Mouse (Mus musculus) liver, embryonic 16.5 days (tissue): ENCODE results near the gene Meaf6. TPM values are rescaled to one million over a fixed set of nuclear protein-coding genes. Genes with fewer than 3 reads are reported as not detected.
A peak's percentile ranks its signal among the peaks of the same experiment; 100 is the strongest.

Experiments
- ATAC-seq: fragments of 200-750 bp; cut with Nextera tagmentation; 2 replicates; pipeline ENCODE4 v1.8.0; 2017; ENCODE audit warnings: low read depth, mild to moderate bottlenecking, moderate number of reproducible peaks, moderate library complexity
- H3K27ac ChIP-seq: fragments of 300-500 bp; sonication (generic); 2 replicates; pipeline ENCODE4 v1.5.1; 2014; ENCODE audit warnings: mild to moderate bottlenecking, low read length
- H3K27me3 ChIP-seq: fragments of 300-500 bp; sonication (generic); 2 replicates; pipeline ENCODE4 v1.6.1; 2014; ENCODE audit warnings: low read depth, low read length, mixed read lengths; ENCODE audit not compliant: control insufficient read depth, insufficient read depth
- H3K36me3 ChIP-seq: fragments of 300-500 bp; sonication (generic); 2 replicates; pipeline ENCODE4 v1.6.1; 2014; ENCODE audit warnings: mild to moderate bottlenecking; ENCODE audit not compliant: control insufficient read depth, insufficient read depth
- H3K4me1 ChIP-seq: fragments of 300-500 bp; sonication (generic); 2 replicates; pipeline ENCODE4 v1.6.1; 2014; ENCODE audit warnings: low read depth, low read length, mixed read lengths; ENCODE audit not compliant: control insufficient read depth
- H3K4me2 ChIP-seq: fragments of 300-500 bp; sonication (generic); 2 replicates; pipeline ENCODE4 v1.6.1; 2014; ENCODE audit warnings: low read depth, low read length, mixed read lengths
- H3K4me3 ChIP-seq: fragments of 300-500 bp; sonication (generic); 2 replicates; pipeline ENCODE4 v1.5.1; 2014; ENCODE audit warnings: low read depth, mild to moderate bottlenecking, low read length
- H3K9ac ChIP-seq: fragments of 300-500 bp; sonication (generic); 2 replicates; pipeline ENCODE4 v1.6.1; 2014; ENCODE audit warnings: low read depth, low read length
- H3K9me3 ChIP-seq: fragments of 300-500 bp; sonication (generic); replicated peaks from 2 replicates; pipeline ENCODE4 v1.6.1; 2016; ENCODE audit warnings: low read length; ENCODE audit not compliant: control insufficient read depth
- WGBS: fragments of 180-500 bp; shearing (Covaris S2); extraction: QIAGEN DNeasy Blood & Tissue Kit; methylation state at CpG from one replicate; pipeline ENCODE4 v1.1.7; 2014; ENCODE audit not compliant: insufficient replicate concordance; 5-methylcytosine and 5-hydroxymethylcytosine counted together
- polyA plus RNA-seq: library from polyadenylated mRNA; unstranded; fragments of >200 nt; fragmentation: Nextera tagmentation; extraction: Ambion mirVana; gene quantifications from 2 replicates; pipeline ENCODE4 v1.2.1, GENCODE M21; 2015

The Meaf6 gene
- polyA plus RNA-seq, 1 experiment from 2014 or later: 15.9 TPM

DNA sequence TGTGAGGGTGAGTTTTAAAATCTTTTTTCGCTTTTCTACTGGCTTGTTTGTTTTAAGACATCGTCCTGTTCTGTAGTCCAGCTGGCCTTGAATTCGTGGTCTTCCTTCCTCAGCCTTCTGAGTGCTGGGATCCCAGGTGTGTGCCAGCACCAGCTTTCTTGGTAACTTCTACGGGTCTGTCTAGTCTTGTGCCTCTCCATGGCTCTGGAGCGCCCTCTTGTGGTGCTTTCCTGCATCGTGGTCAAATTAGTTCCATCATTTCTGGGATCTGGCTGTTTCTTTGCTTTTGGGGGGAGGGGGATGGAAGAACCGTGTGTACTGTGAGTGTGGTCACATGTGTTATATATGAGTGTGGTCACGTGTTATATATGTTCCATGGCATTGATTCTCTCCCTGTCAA, 14.5 kb downstream of the Meaf6 start:
- ATAC-seq: peak; percentile 55; the same call in 1 of the 2 replicates
- Histone ChIP-seq H3K36me3 (peaks cover 4% of the 10 kb centered on the region), H3K4me3 (no peak overlapping the region), H3K4me2 (no peak overlapping the region), H3K9me3 (no peaks in the 10 kb centered on the region), H3K27ac (no peak overlapping the region), H3K27me3 (no peaks in the 10 kb centered on the region), H3K4me1 (no peaks in the 10 kb centered on the region), H3K9ac (no peak overlapping the region)
- WGBS: 8% methylated on average over 8 of the region's 8 CpGs

DNA sequence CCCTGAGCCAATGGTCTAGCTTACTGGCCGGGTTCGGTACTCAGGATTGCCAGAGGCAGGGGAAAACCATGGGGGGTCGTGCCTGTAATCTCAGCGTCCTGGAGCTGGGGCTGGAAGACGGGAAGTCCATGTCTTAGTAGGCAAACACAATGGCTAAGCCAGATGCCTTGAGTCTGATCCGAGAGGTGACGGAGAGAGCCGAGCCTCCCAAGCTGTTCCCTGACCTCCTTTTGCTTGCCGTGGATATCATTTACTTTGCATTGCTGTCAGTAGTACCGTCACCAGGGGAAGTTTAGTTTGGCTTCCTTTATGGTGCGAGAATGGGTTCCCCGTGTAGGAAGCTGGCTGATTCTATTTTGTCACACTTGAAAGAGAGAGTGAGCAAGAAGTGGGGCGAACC, 16.4 kb downstream of the Meaf6 start:
- ATAC-seq: no peak
- Histone ChIP-seq H3K4me1 (no peaks in the 10 kb centered on the region), H3K9me3 (no peaks in the 10 kb centered on the region), H3K9ac (no peak overlapping the region), H3K36me3 (peaks cover 4% of the 10 kb centered on the region), H3K27me3 (no peaks in the 10 kb centered on the region), H3K4me2 (no peak overlapping the region), H3K4me3 (no peak overlapping the region), H3K27ac (no peak overlapping the region)
- 81% methylated on average over 13 of the region's 13 CpGs for WGBS

DNA sequence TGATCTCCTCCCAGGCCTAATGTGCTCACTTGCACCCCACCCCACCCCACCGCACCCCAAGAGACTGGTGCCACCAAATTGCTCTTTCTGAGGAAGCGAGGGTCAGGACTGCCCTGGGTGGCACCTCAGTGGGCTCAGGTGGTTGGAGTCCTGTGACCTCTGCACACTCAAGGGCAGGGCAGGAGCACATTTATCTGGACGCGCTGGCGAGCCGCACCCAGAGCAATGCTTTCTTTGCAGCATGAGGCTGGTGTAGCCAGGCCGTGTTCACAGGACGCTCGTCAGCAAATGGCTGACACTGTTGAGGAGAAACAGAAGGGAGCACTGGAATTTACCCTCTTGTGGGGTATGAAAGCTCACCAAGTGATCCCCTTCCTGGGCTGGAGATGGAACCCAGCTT, 20.4 kb downstream of the Meaf6 start:
- WGBS: 83% methylated on average over 9 of the region's 9 CpGs
- no peaks in the 10 kb centered on the region for H3K4me1 ChIP-seq
- H3K9ac ChIP-seq: no peak overlapping the region
- no peaks in the 10 kb centered on the region for H3K27me3 ChIP-seq
- H3K27ac ChIP-seq: no peak overlapping the region
- no peak for ATAC-seq
- H3K4me3 ChIP-seq: no peak overlapping the region
- no peak overlapping the region for H3K4me2 ChIP-seq
- peaks cover 7% of the 10 kb centered on the region for H3K36me3 ChIP-seq
- H3K9me3 ChIP-seq: no peaks in the 10 kb centered on the region

DNA sequence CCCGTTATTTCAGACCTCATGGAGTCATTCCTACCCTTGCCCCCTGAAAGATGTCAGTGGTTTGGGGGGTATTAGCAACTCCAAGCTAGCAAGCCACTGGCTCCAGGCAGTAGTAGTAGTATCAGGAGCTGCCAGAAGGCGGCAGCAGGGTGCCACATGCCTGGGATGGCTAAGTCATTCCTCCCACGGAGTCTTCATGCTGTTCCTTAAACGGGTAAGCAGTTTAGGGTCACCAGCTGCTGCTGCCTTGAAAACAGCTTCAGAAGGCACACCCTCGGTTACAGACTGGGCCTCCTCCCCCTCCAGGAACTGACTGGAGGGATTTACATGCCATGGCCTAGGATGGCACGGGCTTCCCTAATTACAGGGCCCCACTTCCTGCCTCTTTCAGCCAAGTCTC, 29.7 kb downstream of the Meaf6 start:
- H3K4me2 ChIP-seq: no peak overlapping the region
- H3K36me3 ChIP-seq: peaks cover 5% of the 10 kb centered on the region; the same call in 1 of the 2 replicates
- no peak for ATAC-seq
- 3% methylated on average over 6 of the region's 6 CpGs for WGBS
- no peaks in the 10 kb centered on the region for H3K9me3 ChIP-seq
- H3K27me3 ChIP-seq: no peaks in the 10 kb centered on the region
- H3K27ac ChIP-seq: peak overlapping the region; percentile 10; the same call in 1 of the 2 replicates
- no peak overlapping the region for H3K9ac ChIP-seq
- H3K4me3 ChIP-seq: no peak overlapping the region
- H3K4me1 ChIP-seq: peaks cover 9% of the 10 kb centered on the region

DNA sequence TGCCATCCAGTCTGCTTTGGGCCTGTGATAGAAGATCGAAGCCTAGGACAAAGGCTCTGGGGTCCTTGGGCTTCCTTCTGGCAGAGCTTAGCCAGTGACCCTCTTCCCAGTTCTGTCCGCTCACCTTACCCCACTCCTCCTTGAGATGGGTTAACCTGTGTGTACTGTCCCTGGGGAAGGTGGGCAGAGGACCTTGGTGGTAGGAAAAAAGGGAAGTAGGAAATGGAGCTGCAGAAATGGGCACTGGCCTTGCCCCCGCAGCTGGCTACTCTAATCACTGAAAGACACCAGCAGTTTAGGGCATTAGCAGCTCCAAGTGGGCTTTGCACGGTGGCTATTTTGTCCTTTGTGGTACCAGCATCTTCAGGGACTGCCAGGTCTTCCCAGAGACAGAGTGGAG, 30.1 kb downstream of the Meaf6 start:
- Histone ChIP-seq H3K9ac (no peak overlapping the region), H3K4me1 (peaks cover 9% of the 10 kb centered on the region)
- 55% methylated on average over 4 of the region's 4 CpGs for WGBS

DNA sequence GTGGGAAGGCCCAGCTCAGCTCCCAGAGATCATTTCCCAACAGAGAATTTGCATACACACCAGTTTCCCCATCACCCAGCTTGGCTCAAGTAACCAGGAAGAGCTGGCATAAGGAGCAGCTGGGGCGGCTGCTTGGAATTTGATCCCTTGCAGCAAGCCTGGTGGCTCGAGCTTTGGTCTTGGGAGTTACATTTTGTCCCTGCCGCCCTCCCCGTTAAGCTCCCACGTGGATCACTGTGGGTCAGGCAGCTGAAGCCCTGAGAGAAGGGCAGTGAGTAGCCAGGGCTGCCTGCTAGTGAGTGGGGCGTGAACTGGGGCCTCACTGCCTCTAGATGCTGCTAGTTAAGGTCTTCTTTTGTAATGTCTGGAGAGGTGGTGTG, 30.8 kb downstream of the Meaf6 start:
- WGBS: 54% methylated on average over 6 of the region's 6 CpGs
- H3K27me3 ChIP-seq: no peaks in the 10 kb centered on the region
- no peak overlapping the region; the same call in 1 of the 2 replicates for H3K27ac ChIP-seq
- H3K9ac ChIP-seq: no peak overlapping the region
- H3K4me2 ChIP-seq: no peak overlapping the region
- H3K9me3 ChIP-seq: no peaks in the 10 kb centered on the region
- no peak for ATAC-seq
- H3K4me3 ChIP-seq: no peak overlapping the region
- H3K36me3 ChIP-seq: peaks cover 3% of the 10 kb centered on the region; the same call in 1 of the 2 replicates
- peaks cover 9% of the 10 kb centered on the region for H3K4me1 ChIP-seq

More for the DNA sequence above, 30.1 kb downstream of the Meaf6 start:
- H3K4me3 ChIP-seq: no peak overlapping the region
- H3K27ac ChIP-seq: peak overlapping the region; percentile 10; the same call in 1 of the 2 replicates
- no peak for ATAC-seq
- H3K36me3 ChIP-seq: peaks cover 4% of the 10 kb centered on the region; the same call in 1 of the 2 replicates
- H3K9me3 ChIP-seq: no peaks in the 10 kb centered on the region
- H3K27me3 ChIP-seq: no peaks in the 10 kb centered on the region
- no peak overlapping the region for H3K4me2 ChIP-seq

DNA sequence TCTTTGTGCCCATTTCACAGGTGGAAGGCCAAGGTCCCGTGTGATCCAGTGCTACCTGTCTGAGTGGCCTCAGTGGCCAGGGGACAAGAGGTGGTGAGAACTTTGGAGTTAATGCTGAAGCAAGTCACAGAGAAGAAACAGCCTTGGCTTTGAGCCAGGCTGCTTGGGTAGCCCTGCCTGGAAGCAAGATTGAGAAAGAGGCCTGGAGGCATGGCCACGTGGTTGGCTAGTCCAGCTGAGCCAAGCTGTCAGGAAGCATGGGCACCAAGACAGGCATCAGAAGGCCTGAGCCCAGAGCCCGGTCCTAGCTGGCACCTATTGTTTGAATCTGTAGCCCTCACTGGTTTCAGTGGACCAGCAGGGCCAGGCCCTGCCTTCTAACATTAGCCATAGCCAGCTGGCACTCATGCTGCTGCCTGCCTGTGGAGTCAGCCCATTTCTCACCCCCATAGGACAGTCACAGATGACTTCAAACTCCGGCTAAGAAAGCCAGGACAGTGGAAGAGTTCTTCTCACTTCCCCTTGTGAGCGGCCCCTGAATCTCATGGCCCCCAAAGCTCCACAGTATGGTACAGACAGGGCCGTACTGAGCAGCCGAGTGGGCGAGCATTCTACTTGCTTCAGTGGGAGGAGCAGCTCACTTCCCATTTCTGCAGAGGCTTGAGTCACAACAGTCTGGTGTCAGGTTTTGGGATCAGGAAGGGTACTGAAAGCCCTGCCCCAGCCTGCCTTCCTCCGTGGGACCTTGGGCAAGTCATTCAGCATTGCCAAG, 31.3 kb downstream of the Meaf6 start:
- H3K27me3 ChIP-seq: no peaks in the 10 kb centered on the region
- no peak overlapping the region for H3K9ac ChIP-seq
- no peaks in the 10 kb centered on the region for H3K9me3 ChIP-seq
- no peak overlapping the region for H3K4me2 ChIP-seq
- peak; percentile 12; the same call in 1 of the 2 replicates for ATAC-seq
- no peak overlapping the region for H3K4me3 ChIP-seq
- H3K4me1 ChIP-seq: peaks cover 9% of the 10 kb centered on the region
- H3K27ac ChIP-seq: peak overlapping the region; percentile 44
- H3K36me3 ChIP-seq: peaks cover 3% of the 10 kb centered on the region; the same call in 1 of the 2 replicates
- WGBS: 33% methylated on average over 9 of the region's 9 CpGs

DNA sequence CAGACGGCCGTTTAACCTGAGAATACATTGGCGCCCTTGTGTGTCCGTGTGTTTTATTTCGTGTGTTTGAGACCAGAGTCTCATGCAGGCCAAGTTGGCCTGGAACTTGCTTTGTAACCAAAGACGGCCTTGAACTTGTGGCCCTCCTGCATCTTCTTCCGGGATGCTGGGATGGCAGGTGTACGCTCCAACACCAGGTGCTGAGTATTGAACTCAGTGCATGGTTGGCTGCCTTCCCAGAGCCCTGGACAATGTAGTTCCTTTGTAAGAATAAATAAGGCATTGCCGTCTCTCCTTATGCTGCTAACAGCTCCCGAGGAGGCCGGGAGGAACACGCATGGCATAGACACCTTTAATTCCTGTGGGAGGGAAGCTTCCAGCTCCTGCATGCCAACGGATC, 32.0 kb downstream of the Meaf6 start:
- H3K9ac ChIP-seq: no peak overlapping the region
- H3K27ac ChIP-seq: no peak overlapping the region; the same call in 1 of the 2 replicates
- H3K4me1 ChIP-seq: peaks cover 9% of the 10 kb centered on the region
- ATAC-seq: no peak
- H3K27me3 ChIP-seq: no peaks in the 10 kb centered on the region
- H3K36me3 ChIP-seq: peaks cover 3% of the 10 kb centered on the region; the same call in 1 of the 2 replicates
- no peak overlapping the region for H3K4me3 ChIP-seq
- no peak overlapping the region for H3K4me2 ChIP-seq
- H3K9me3 ChIP-seq: no peaks in the 10 kb centered on the region
- 61% methylated on average over 13 of the region's 13 CpGs for WGBS

DNA sequence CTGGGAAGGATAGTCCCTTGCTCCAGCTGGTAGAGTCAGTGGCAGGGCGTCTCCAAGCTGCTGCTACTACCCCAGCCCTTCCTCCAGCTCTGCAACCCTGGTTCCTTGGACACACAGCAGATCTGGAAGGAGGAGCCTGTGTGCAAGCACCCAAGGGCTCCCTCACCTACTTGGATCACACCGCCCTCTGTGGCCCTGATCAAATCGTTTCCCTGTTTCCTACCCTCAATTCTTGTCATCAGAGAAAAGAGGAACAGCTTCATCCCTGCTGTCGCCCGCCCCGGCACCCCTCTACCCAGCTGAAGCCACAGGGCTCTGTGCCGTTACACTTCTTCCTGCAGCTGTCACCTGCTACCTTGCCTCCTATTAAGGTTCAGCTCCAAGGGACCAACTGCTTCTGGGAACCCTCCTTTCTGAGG, 33.0 kb downstream of the Meaf6 start:
- Histone ChIP-seq H3K27me3 (no peaks in the 10 kb centered on the region), H3K4me3 (no peak overlapping the region), H3K9ac (no peak overlapping the region), H3K4me2 (no peak overlapping the region), H3K27ac (no peak overlapping the region), H3K36me3 (peaks cover 3% of the 10 kb centered on the region; the same call in 1 of the 2 replicates), H3K9me3 (no peaks in the 10 kb centered on the region), H3K4me1 (peaks cover 18% of the 10 kb centered on the region)
- WGBS: 22% methylated on average over 7 of the region's 7 CpGs
- 0 out of 2 replicates have a peak, but pooled peaks have one; percentile 6 for ATAC-seq
